Mouse (Mus musculus): ENCODE results near the gene Senp3. TPM values are rescaled to one million over a fixed set of nuclear protein-coding genes. Genes with fewer than 3 reads are reported as not detected.
A peak's percentile ranks its signal among the peaks of the same experiment; 100 is the strongest.
"Not testable (repeated sequence)": the region's sequence is repeated elsewhere in the genome, so short reads cannot be mapped to it uniquely, and the experiment has no call there.

Senp3 gene
- polyA plus RNA-seq (2015; fragmentation: Nextera tagmentation; extraction: Ambion mirVana), result 99.8 and 105 TPM in 2 replicates

GRCm38 (mm10) chr11:69681314-69682208 is at the start of gene Senp3:
Gene Senp3, minus strand, starts transcription at chr11:69682084.
- peak; percentile 97 for ATAC-seq (ENCODE audit: low read depth)

GRCm38 (mm10) chr11:69731408-69731807 is 49.5 kb upstream of the Senp3 start:
- not testable (repeated sequence) for ATAC-seq (ENCODE audit: low read depth); H3K4me1 ChIP-seq (replicated peaks); H3K9me3 ChIP-seq; H3K4me3 ChIP-seq; H3K27me3 ChIP-seq; H3K4me2 ChIP-seq; H3K9ac ChIP-seq; H3K27ac ChIP-seq (replicated peaks)
- H3K36me3 ChIP-seq, result peaks cover 31% of the 10 kb centered on the region
- WGBS, result 76% methylated on average over 3 of the region's 3 CpGs

More at GRCm38 (mm10) chr11:69681314-69682208, at the start of gene Senp3:
- WGBS, result under 1% methylated on average over 80 of the region's 80 CpGs
- H3K4me1 ChIP-seq (replicated peaks), result peaks cover 55% of the 10 kb centered on the region
- H3K27ac ChIP-seq (replicated peaks), result peak within 1 kb of the TSS; percentile 92
- no peaks in the 10 kb centered on the region for H3K9me3 ChIP-seq
- H3K27me3 ChIP-seq, result no peaks in the 10 kb centered on the region
- H3K36me3 ChIP-seq, result peaks cover 35% of the 10 kb centered on the region
- peak within 1 kb of the TSS; percentile 99 for H3K4me2 ChIP-seq
- peak within 1 kb of the TSS; percentile 84 for H3K4me3 ChIP-seq
- peak within 1 kb of the TSS; percentile 84 for H3K9ac ChIP-seq

- no peak overlapping the region for H3K4me2 ChIP-seq
- peaks cover 8% of the 10 kb centered on the region for H3K36me3 ChIP-seq
- WGBS, result 11% methylated on average over 3 of the region's 3 CpGs
- H3K9ac ChIP-seq, result no peak overlapping the region
- no peak overlapping the region for H3K4me3 ChIP-seq
- no peak for ATAC-seq (ENCODE audit: low read depth)
- no peaks in the 10 kb centered on the region for H3K4me1 ChIP-seq (replicated peaks)
- H3K27ac ChIP-seq (replicated peaks), result no peak overlapping the region
- H3K27me3 ChIP-seq, result no peaks in the 10 kb centered on the region
- H3K9me3 ChIP-seq, result no peaks in the 10 kb centered on the region
These were observed 47.2 kb upstream of the Senp3 start for GRCm38 (mm10) chr11:69729063-69729462.

GRCm38 (mm10) chr11:69725951-69726350 is 44.1 kb upstream of the Senp3 start:
- no peaks in the 10 kb centered on the region for H3K36me3 ChIP-seq
- 34% methylated on average over 5 of the region's 5 CpGs for WGBS
- H3K4me2 ChIP-seq, result no peak overlapping the region
- H3K4me1 ChIP-seq (replicated peaks), result no peaks in the 10 kb centered on the region
- H3K9me3 ChIP-seq, result no peaks in the 10 kb centered on the region
- H3K4me3 ChIP-seq, result no peak overlapping the region
- no peak overlapping the region for H3K9ac ChIP-seq
- no peak overlapping the region for H3K27ac ChIP-seq (replicated peaks)
- no peak for ATAC-seq (ENCODE audit: low read depth)
- H3K27me3 ChIP-seq, result no peaks in the 10 kb centered on the region

GRCm38 (mm10) chr11:69723074-69723473 is 41.2 kb upstream of the Senp3 start:
- ATAC-seq (ENCODE audit: low read depth), result no peak
- Histone ChIP-seq H3K36me3 (no peaks in the 10 kb centered on the region), H3K27me3 (no peaks in the 10 kb centered on the region), H3K27ac (replicated peaks) (no peak overlapping the region), H3K9ac (no peak overlapping the region), H3K4me1 (replicated peaks) (no peaks in the 10 kb centered on the region), H3K9me3 (no peaks in the 10 kb centered on the region), H3K4me3 (no peak overlapping the region), H3K4me2 (no peak overlapping the region)
- 50% methylated on average over 2 of the region's 2 CpGs for WGBS

GRCm38 (mm10) chr11:69720852-69721251 is 39.0 kb upstream of the Senp3 start:
- no peaks in the 10 kb centered on the region for H3K27me3 ChIP-seq
- no peak overlapping the region for H3K9ac ChIP-seq
- no peak for ATAC-seq (ENCODE audit: low read depth)
- no peak overlapping the region for H3K27ac ChIP-seq (replicated peaks)
- H3K36me3 ChIP-seq, result no peaks in the 10 kb centered on the region
- no peak overlapping the region for H3K4me2 ChIP-seq
- WGBS, result 87% methylated on average over 6 of the region's 6 CpGs
- H3K9me3 ChIP-seq, result no peaks in the 10 kb centered on the region
- H3K4me3 ChIP-seq, result no peak overlapping the region
- no peaks in the 10 kb centered on the region for H3K4me1 ChIP-seq (replicated peaks)

- no peak for ATAC-seq (ENCODE audit: low read depth)
- 69% methylated on average over 6 of the region's 6 CpGs for WGBS
- Histone ChIP-seq H3K27me3 (no peaks in the 10 kb centered on the region), H3K4me3 (no peak overlapping the region), H3K9me3 (no peaks in the 10 kb centered on the region), H3K4me1 (replicated peaks) (no peaks in the 10 kb centered on the region), H3K36me3 (no peaks in the 10 kb centered on the region), H3K27ac (replicated peaks) (no peak overlapping the region), H3K4me2 (no peak overlapping the region), H3K9ac (no peak overlapping the region)
These were observed 37.5 kb upstream of the Senp3 start for GRCm38 (mm10) chr11:69719423-69719822.

GRCm38 (mm10) chr11:69718661-69719060 is 36.8 kb upstream of the Senp3 start:
- H3K9ac ChIP-seq, result no peak overlapping the region

GRCm38 (mm10) chr11:69716953-69717352 is 35.1 kb upstream of the Senp3 start:
- no peak overlapping the region for H3K4me3 ChIP-seq
- H3K9ac ChIP-seq, result no peak overlapping the region
- 68% methylated on average over 4 of the region's 4 CpGs for WGBS
- H3K9me3 ChIP-seq, result no peaks in the 10 kb centered on the region
- ATAC-seq (ENCODE audit: low read depth), result no peak
- H3K36me3 ChIP-seq, result no peaks in the 10 kb centered on the region
- H3K4me1 ChIP-seq (replicated peaks), result no peaks in the 10 kb centered on the region
- no peaks in the 10 kb centered on the region for H3K27me3 ChIP-seq
- H3K27ac ChIP-seq (replicated peaks), result no peak overlapping the region
- H3K4me2 ChIP-seq, result no peak overlapping the region

More at GRCm38 (mm10) chr11:69718661-69719060, 36.8 kb upstream of the Senp3 start:
- no peak overlapping the region for H3K27ac ChIP-seq (replicated peaks)
- no peaks in the 10 kb centered on the region for H3K36me3 ChIP-seq
- no peak overlapping the region for H3K4me2 ChIP-seq
- H3K4me3 ChIP-seq, result no peak overlapping the region
- no peaks in the 10 kb centered on the region for H3K4me1 ChIP-seq (replicated peaks)
- H3K27me3 ChIP-seq, result no peaks in the 10 kb centered on the region
- WGBS, result 27% methylated on average over 15 of the region's 15 CpGs
- no peak for ATAC-seq (ENCODE audit: low read depth)
- no peaks in the 10 kb centered on the region for H3K9me3 ChIP-seq

- 23% methylated on average over 5 of the region's 5 CpGs for WGBS
- no peak overlapping the region for H3K4me2 ChIP-seq
- no peak overlapping the region for H3K4me3 ChIP-seq
- H3K36me3 ChIP-seq, result no peaks in the 10 kb centered on the region
- ATAC-seq (ENCODE audit: low read depth), result no peak
- no peaks in the 10 kb centered on the region for H3K27me3 ChIP-seq
- H3K27ac ChIP-seq (replicated peaks), result no peak overlapping the region
- H3K4me1 ChIP-seq (replicated peaks), result no peaks in the 10 kb centered on the region
- no peaks in the 10 kb centered on the region for H3K9me3 ChIP-seq
- H3K9ac ChIP-seq, result no peak overlapping the region
These were observed 34.0 kb upstream of the Senp3 start for GRCm38 (mm10) chr11:69715929-69716328.

GRCm38 (mm10) chr11:69715482-69715881 is 33.6 kb upstream of the Senp3 start:
- no peak for ATAC-seq (ENCODE audit: low read depth)
- Histone ChIP-seq H3K4me1 (replicated peaks) (no peaks in the 10 kb centered on the region), H3K27me3 (no peaks in the 10 kb centered on the region), H3K36me3 (no peaks in the 10 kb centered on the region), H3K9ac (no peak overlapping the region), H3K9me3 (no peaks in the 10 kb centered on the region), H3K4me3 (no peak overlapping the region), H3K27ac (replicated peaks) (no peak overlapping the region), H3K4me2 (no peak overlapping the region)
- 50% methylated on average over 9 of the region's 9 CpGs for WGBS

- Histone ChIP-seq H3K27me3 (no peaks in the 10 kb centered on the region), H3K9ac (no peak overlapping the region), H3K36me3 (no peaks in the 10 kb centered on the region), H3K4me1 (replicated peaks) (no peaks in the 10 kb centered on the region), H3K27ac (replicated peaks) (no peak overlapping the region), H3K9me3 (no peaks in the 10 kb centered on the region), H3K4me3 (no peak overlapping the region), H3K4me2 (no peak overlapping the region)
- no peak for ATAC-seq (ENCODE audit: low read depth)
- WGBS, result 81% methylated on average over 18 of the region's 18 CpGs
These were observed 32.9 kb upstream of the Senp3 start for GRCm38 (mm10) chr11:69714636-69715329.

Measured in neural tube, embryonic 13.5 days (tissue).